Mouse (Mus musculus) lung, postnatal 0 days (tissue): ENCODE results near the gene Dusp10. TPM values are rescaled to one million over a fixed set of nuclear protein-coding genes. Genes with fewer than 3 reads are reported as not detected.
A peak's percentile ranks its signal among the peaks of the same experiment; 100 is the strongest.

ENCODE experiments used
- ATAC-seq: fragments of 200-750 bp; cut with Nextera tagmentation; 2 replicates; pipeline ENCODE4 v1.8.0; 2017; ENCODE audit warnings: moderate library complexity
- DNase-seq: peaks from one replicate; pipeline ENCODE4 v3.0.0-alpha.2; 2016; ENCODE audit warnings: low spot score
- H3K27ac ChIP-seq: fragments of 300-500 bp; sonication (generic); 2 replicates; pipeline ENCODE4 v1.5.1; 2014; ENCODE audit warnings: antibody characterized with exemption, mild to moderate bottlenecking, low read length, mixed read lengths
- H3K27me3 ChIP-seq: fragments of 300-500 bp; sonication (generic); replicated peaks from 2 replicates; pipeline ENCODE4 v1.6.1; 2014; ENCODE audit warnings: low read length, mixed read lengths; ENCODE audit not compliant: insufficient read depth
- H3K36me3 ChIP-seq: fragments of 300-500 bp; sonication (generic); 2 replicates; pipeline ENCODE4 v1.6.1; 2014; ENCODE audit warnings: low read length, mixed read lengths; ENCODE audit not compliant: insufficient read depth
- H3K4me1 ChIP-seq: fragments of 300-500 bp; sonication (generic); 2 replicates; pipeline ENCODE4 v1.6.1; 2014; ENCODE audit warnings: antibody characterized with exemption, low read depth, low read length, mixed read lengths; ENCODE audit not compliant: insufficient read depth
- H3K4me2 ChIP-seq: fragments of 300-500 bp; sonication (generic); replicated peaks from 2 replicates; pipeline ENCODE4 v1.6.1; 2014; ENCODE audit warnings: low read depth, mild to moderate bottlenecking, low read length, moderate library complexity, mixed read lengths
- H3K4me3 ChIP-seq: fragments of 300-500 bp; sonication (generic); 2 replicates; pipeline ENCODE4 v1.5.1; 2014; ENCODE audit warnings: low read depth, low read length
- H3K9ac ChIP-seq: fragments of 300-500 bp; sonication (generic); replicated peaks from 2 replicates; pipeline ENCODE4 v1.6.1; 2014; ENCODE audit warnings: low read depth, mild to moderate bottlenecking
- H3K9me3 ChIP-seq: fragments of 300-500 bp; sonication (generic); 2 replicates; pipeline ENCODE4 v1.6.1; 2016; ENCODE audit warnings: low read length, mixed read lengths
- CTCF ChIP-seq: IDR thresholded peaks from 2 replicates; pipeline ENCODE4 v1.5.1; 2016; ENCODE audit warnings: antibody characterized with exemption, mild to moderate bottlenecking
- EP300 ChIP-seq: IDR thresholded peaks from 2 replicates; pipeline ENCODE4 v1.6.1; 2016; ENCODE audit warnings: antibody characterized with exemption, mild to moderate bottlenecking, control low read depth
- WGBS: fragments of 180-500 bp; shearing (Covaris S2); extraction: QIAGEN DNeasy Blood & Tissue Kit; methylation state at CpG from one replicate; pipeline ENCODE4 v1.1.7; 2014; 5-methylcytosine and 5-hydroxymethylcytosine counted together
- polyA plus RNA-seq: library from polyadenylated mRNA; unstranded; fragments of >200 nt; fragmentation: Nextera tagmentation; extraction: Ambion mirVana; gene quantifications from 2 replicates; pipeline ENCODE4 v1.2.1, GENCODE M21; 2015

Dusp10 gene
- polyA plus RNA-seq, 1 experiment from 2014 or later: 6.7 TPM

- Histone ChIP-seq H3K4me3 (no peak overlapping the region), H3K4me2 (no peak overlapping the region), H3K27ac (no peak overlapping the region), H3K4me1 (peaks cover 7% of the 10 kb centered on the region; the same call in 1 of the 2 replicates), H3K9ac (no peak overlapping the region), H3K27me3 (no peaks in the 10 kb centered on the region), H3K9me3 (no peaks in the 10 kb centered on the region), H3K36me3 (no peaks in the 10 kb centered on the region)
- DNase-seq (peak; percentile 66), ATAC-seq (peak; percentile 71)
- TF ChIP-seq CTCF (no peak), EP300 (no peak)
- 85% methylated on average over 13 of the region's 13 CpGs for WGBS
Measured at GRCm38 (mm10) chr1:184065589-184066361, 52.7 kb downstream of the Dusp10 start.

GRCm38 (mm10) chr1:184066460-184067287, 53.6 kb downstream of the Dusp10 start:
- H3K27me3 ChIP-seq: no peaks in the 10 kb centered on the region
- no peak for TF ChIP-seq CTCF
- no peak for TF ChIP-seq EP300
- no peak overlapping the region for H3K9ac ChIP-seq
- no peaks in the 10 kb centered on the region for H3K9me3 ChIP-seq
- H3K27ac ChIP-seq: peak overlapping the region; percentile 44
- no peaks in the 10 kb centered on the region for H3K36me3 ChIP-seq
- no peak overlapping the region for H3K4me2 ChIP-seq
- ATAC-seq (no peak), DNase-seq (no peak)
- H3K4me3 ChIP-seq: no peak overlapping the region
- peaks cover under 1% of the 10 kb centered on the region; the same call in 1 of the 2 replicates for H3K4me1 ChIP-seq
- 74% methylated on average over 11 of the region's 11 CpGs for WGBS

GRCm38 (mm10) chr1:184067704-184068558, 54.8 kb downstream of the Dusp10 start:
- no peaks in the 10 kb centered on the region for H3K4me1 ChIP-seq
- 79% methylated on average over 18 of the region's 18 CpGs for WGBS

GRCm38 (mm10) chr1:184068971-184069370, 55.9 kb downstream of the Dusp10 start:
- no peaks in the 10 kb centered on the region for H3K36me3 ChIP-seq

More at GRCm38 (mm10) chr1:184067704-184068558, 54.8 kb downstream of the Dusp10 start:
- no peak for TF ChIP-seq CTCF
- TF ChIP-seq EP300: no peak
- Histone ChIP-seq H3K4me3 (no peak overlapping the region), H3K27me3 (no peaks in the 10 kb centered on the region), H3K36me3 (no peaks in the 10 kb centered on the region), H3K9ac (no peak overlapping the region), H3K4me2 (no peak overlapping the region), H3K9me3 (no peaks in the 10 kb centered on the region), H3K27ac (no peak overlapping the region)
- DNase-seq (no peak), ATAC-seq (peak; percentile 24; the same call in 1 of the 2 replicates)

GRCm38 (mm10) chr1:184076065-184076464, 63.0 kb downstream of the Dusp10 start:
- no peak for DNase-seq
- TF ChIP-seq CTCF (no peak), EP300 (no peak)
- Histone ChIP-seq H3K27me3 (no peaks in the 10 kb centered on the region), H3K36me3 (no peaks in the 10 kb centered on the region), H3K4me3 (no peak overlapping the region), H3K9ac (no peak overlapping the region), H3K9me3 (no peaks in the 10 kb centered on the region), H3K4me2 (no peak overlapping the region), H3K27ac (no peak overlapping the region), H3K4me1 (no peaks in the 10 kb centered on the region)
- WGBS: 56% methylated on average over 6 of the region's 6 CpGs
- peak; percentile 32; the same call in 1 of the 2 replicates for ATAC-seq

More at GRCm38 (mm10) chr1:184068971-184069370, 55.9 kb downstream of the Dusp10 start:
- TF ChIP-seq CTCF: no peak
- no peak for TF ChIP-seq EP300
- Histone ChIP-seq H3K27me3 (no peaks in the 10 kb centered on the region), H3K9me3 (no peaks in the 10 kb centered on the region), H3K9ac (no peak overlapping the region), H3K4me1 (no peaks in the 10 kb centered on the region), H3K4me2 (no peak overlapping the region), H3K27ac (no peak overlapping the region), H3K4me3 (no peak overlapping the region)
- 95% methylated on average over 12 of the region's 12 CpGs for WGBS
- DNase-seq (no peak), ATAC-seq (no peak)
